Mouse (Mus musculus): Measurements from ENCODE around the gene Tnnt2. TPM values are rescaled to one million over a fixed set of nuclear protein-coding genes. Genes with fewer than 3 reads are reported as not detected.

Gene Tnnt2
- polyA plus RNA-seq, 1 experiment from 2014 or later = 0.63 TPM

GRCm38 (mm10) chr1:135889461-135890185 lies 53.5 kb downstream of the Tnnt2 start:
- H3K9me3 ChIP-seq (ENCODE audit: control insufficient read depth, low read length) = no peaks in the 10 kb centered on the region
- no peak for ATAC-seq

DNA sequence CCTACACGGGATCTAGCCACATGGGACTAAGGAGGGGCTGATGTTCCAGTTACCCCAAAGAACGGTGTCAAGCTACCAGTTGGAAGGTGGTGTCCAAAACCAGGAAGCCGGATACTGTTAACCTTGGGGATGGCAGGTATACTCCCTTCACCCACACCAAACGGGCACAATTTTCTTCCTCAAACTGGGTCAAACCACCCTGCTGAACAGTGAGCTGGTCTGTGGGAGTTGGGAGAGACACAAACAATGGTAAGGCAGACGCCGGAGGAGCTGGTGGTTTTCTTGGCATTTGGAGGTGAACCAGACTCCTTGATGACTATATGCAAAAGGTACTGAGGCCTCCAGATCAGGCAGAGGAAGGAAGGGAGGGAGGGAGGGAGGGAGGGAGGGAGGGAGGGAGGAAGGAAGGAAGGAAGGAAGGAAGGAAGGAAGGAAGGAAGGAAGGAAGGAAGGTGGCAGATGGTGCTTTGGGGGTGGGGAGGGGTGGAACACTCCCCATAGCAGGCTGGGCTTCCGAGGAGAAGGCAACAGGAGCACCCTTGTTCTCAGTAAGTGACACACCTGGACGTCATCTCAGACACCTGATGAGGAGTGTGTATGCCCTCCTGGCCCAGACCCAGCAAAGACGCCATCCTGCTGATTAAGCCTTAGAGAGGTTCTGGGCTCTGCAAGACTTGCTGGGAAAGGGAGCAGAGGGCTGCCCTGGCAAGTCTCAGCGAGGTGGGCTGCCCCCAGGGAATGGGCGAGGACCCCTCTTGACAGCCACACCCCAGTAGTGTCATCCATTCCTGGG lies 55.5 kb downstream of the Tnnt2 start:
- H3K9me3 ChIP-seq (ENCODE audit: control insufficient read depth, low read length) = no peaks in the 10 kb centered on the region
- H3K36me3 ChIP-seq (ENCODE audit: control insufficient read depth, insufficient read depth) = no peaks in the 10 kb centered on the region
- H3K4me3 ChIP-seq (replicated peaks; ENCODE audit: low read length) = no peak overlapping the region
- no peaks in the 10 kb centered on the region for H3K4me1 ChIP-seq (replicated peaks; ENCODE audit: control insufficient read depth, insufficient read depth, low read length)
- ATAC-seq = no peak
- H3K27ac ChIP-seq (ENCODE audit: low read length) = no peak overlapping the region
- no peaks in the 10 kb centered on the region for H3K27me3 ChIP-seq (replicated peaks; ENCODE audit: control insufficient read depth, insufficient read depth, low read length)
- no peak overlapping the region for H3K9ac ChIP-seq (replicated peaks; ENCODE audit: low read depth, low read length)
- H3K4me2 ChIP-seq (ENCODE audit: low read length) = no peak overlapping the region
- WGBS = 79% methylated on average over 11 of the region's 11 CpGs

More at GRCm38 (mm10) chr1:135889461-135890185, 53.5 kb downstream of the Tnnt2 start:
- Histone ChIP-seq H3K36me3 (ENCODE audit: control insufficient read depth, insufficient read depth) (no peaks in the 10 kb centered on the region), H3K4me3 (replicated peaks; ENCODE audit: low read length) (no peak overlapping the region), H3K27ac (ENCODE audit: low read length) (no peak overlapping the region), H3K4me1 (replicated peaks; ENCODE audit: control insufficient read depth, insufficient read depth, low read length) (no peaks in the 10 kb centered on the region), H3K9ac (replicated peaks; ENCODE audit: low read depth, low read length) (no peak overlapping the region), H3K27me3 (replicated peaks; ENCODE audit: control insufficient read depth, insufficient read depth, low read length) (no peaks in the 10 kb centered on the region), H3K4me2 (ENCODE audit: low read length) (no peak overlapping the region)
- 81% methylated on average over 20 of the region's 20 CpGs for WGBS

GRCm38 (mm10) chr1:135892233-135892632 lies 56.1 kb downstream of the Tnnt2 start:
- H3K27ac ChIP-seq (ENCODE audit: low read length) = no peak overlapping the region
- no peak overlapping the region for H3K4me2 ChIP-seq (ENCODE audit: low read length)
- H3K4me1 ChIP-seq (replicated peaks; ENCODE audit: control insufficient read depth, insufficient read depth, low read length) = no peaks in the 10 kb centered on the region
- WGBS = 53% methylated on average over 6 of the region's 6 CpGs
- no peaks in the 10 kb centered on the region for H3K9me3 ChIP-seq (ENCODE audit: control insufficient read depth, low read length)
- H3K9ac ChIP-seq (replicated peaks; ENCODE audit: low read depth, low read length) = no peak overlapping the region
- H3K4me3 ChIP-seq (replicated peaks; ENCODE audit: low read length) = no peak overlapping the region
- ATAC-seq = no peak
- no peaks in the 10 kb centered on the region for H3K36me3 ChIP-seq (ENCODE audit: control insufficient read depth, insufficient read depth)
- no peaks in the 10 kb centered on the region for H3K27me3 ChIP-seq (replicated peaks; ENCODE audit: control insufficient read depth, insufficient read depth, low read length)

- H3K4me1 ChIP-seq (replicated peaks; ENCODE audit: control insufficient read depth, insufficient read depth, low read length) = no peaks in the 10 kb centered on the region
- WGBS = 80% methylated on average over 6 of the region's 6 CpGs
- H3K4me3 ChIP-seq (replicated peaks; ENCODE audit: low read length) = no peak overlapping the region
- no peak overlapping the region for H3K27ac ChIP-seq (ENCODE audit: low read length)
- no peaks in the 10 kb centered on the region for H3K9me3 ChIP-seq (ENCODE audit: control insufficient read depth, low read length)
- no peak overlapping the region for H3K9ac ChIP-seq (replicated peaks; ENCODE audit: low read depth, low read length)
- no peaks in the 10 kb centered on the region for H3K27me3 ChIP-seq (replicated peaks; ENCODE audit: control insufficient read depth, insufficient read depth, low read length)
- H3K4me2 ChIP-seq (ENCODE audit: low read length) = no peak overlapping the region
- H3K36me3 ChIP-seq (ENCODE audit: control insufficient read depth, insufficient read depth) = no peaks in the 10 kb centered on the region
- no peak for ATAC-seq
Observed at GRCm38 (mm10) chr1:135892764-135893163, 56.6 kb downstream of the Tnnt2 start.

GRCm38 (mm10) chr1:135893377-135893776 lies 57.2 kb downstream of the Tnnt2 start:
- Histone ChIP-seq H3K9ac (replicated peaks; ENCODE audit: low read depth, low read length) (no peak overlapping the region), H3K4me2 (ENCODE audit: low read length) (no peak overlapping the region), H3K36me3 (ENCODE audit: control insufficient read depth, insufficient read depth) (no peaks in the 10 kb centered on the region), H3K4me3 (replicated peaks; ENCODE audit: low read length) (no peak overlapping the region), H3K27ac (ENCODE audit: low read length) (no peak overlapping the region), H3K4me1 (replicated peaks; ENCODE audit: control insufficient read depth, insufficient read depth, low read length) (no peaks in the 10 kb centered on the region), H3K27me3 (replicated peaks; ENCODE audit: control insufficient read depth, insufficient read depth, low read length) (no peaks in the 10 kb centered on the region), H3K9me3 (ENCODE audit: control insufficient read depth, low read length) (no peaks in the 10 kb centered on the region)
- 85% methylated on average over 3 of the region's 3 CpGs for whole genome bisulfite sequencing
- ATAC-seq = no peak

DNA sequence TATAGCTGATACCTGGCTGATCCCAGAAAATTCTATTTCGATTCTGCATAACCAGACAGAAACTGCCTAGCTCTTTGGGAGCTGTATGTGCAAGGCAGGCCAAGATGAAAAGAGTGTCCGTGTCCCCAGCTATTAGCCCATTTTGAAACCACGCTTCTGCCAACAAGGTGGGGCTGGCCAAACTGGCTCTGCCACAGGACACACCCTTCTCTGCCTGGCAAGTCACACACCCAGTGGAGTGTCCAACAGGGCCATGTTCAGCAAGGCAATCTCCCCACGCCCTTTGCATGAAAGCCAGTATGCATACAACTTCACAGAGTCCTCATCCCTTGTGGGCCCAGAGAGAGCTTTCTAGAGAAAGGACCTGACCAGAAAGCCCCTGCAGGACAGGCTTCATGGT lies 59.2 kb downstream of the Tnnt2 start:
- Histone ChIP-seq H3K36me3 (ENCODE audit: control insufficient read depth, insufficient read depth) (no peaks in the 10 kb centered on the region), H3K9ac (replicated peaks; ENCODE audit: low read depth, low read length) (no peak overlapping the region), H3K4me1 (replicated peaks; ENCODE audit: control insufficient read depth, insufficient read depth, low read length) (no peaks in the 10 kb centered on the region), H3K9me3 (ENCODE audit: control insufficient read depth, low read length) (no peaks in the 10 kb centered on the region), H3K27me3 (replicated peaks; ENCODE audit: control insufficient read depth, insufficient read depth, low read length) (no peaks in the 10 kb centered on the region), H3K4me3 (replicated peaks; ENCODE audit: low read length) (no peak overlapping the region), H3K27ac (ENCODE audit: low read length) (no peak overlapping the region), H3K4me2 (ENCODE audit: low read length) (no peak overlapping the region)
- no peak for ATAC-seq
- 85% methylated on average over 4 of the region's 4 CpGs for WGBS

DNA sequence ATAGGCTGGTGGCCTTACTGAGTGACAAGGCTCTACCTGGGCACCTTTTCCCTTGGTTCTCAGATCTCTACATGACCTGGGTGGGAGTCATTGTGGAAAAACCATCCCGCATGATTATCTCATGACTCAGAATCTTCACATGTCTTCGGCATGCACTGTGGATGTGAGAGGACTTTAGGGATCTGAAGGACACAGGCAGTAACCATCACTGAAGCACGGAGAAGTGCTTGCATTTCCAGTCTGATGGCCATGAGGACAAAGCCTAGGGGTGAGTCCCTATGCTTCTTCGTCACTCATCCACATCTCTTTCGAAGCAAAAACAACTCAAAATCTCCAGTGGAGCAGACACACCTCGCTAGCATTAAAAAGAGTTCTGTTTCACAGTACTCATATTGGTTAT lies 63.1 kb downstream of the Tnnt2 start:
- ATAC-seq = no peak
- Histone ChIP-seq H3K4me2 (ENCODE audit: low read length) (no peak overlapping the region), H3K4me1 (replicated peaks; ENCODE audit: control insufficient read depth, insufficient read depth, low read length) (no peaks in the 10 kb centered on the region), H3K4me3 (replicated peaks; ENCODE audit: low read length) (no peak overlapping the region), H3K9me3 (ENCODE audit: control insufficient read depth, low read length) (no peaks in the 10 kb centered on the region), H3K36me3 (ENCODE audit: control insufficient read depth, insufficient read depth) (no peaks in the 10 kb centered on the region), H3K9ac (replicated peaks; ENCODE audit: low read depth, low read length) (no peak overlapping the region), H3K27me3 (replicated peaks; ENCODE audit: control insufficient read depth, insufficient read depth, low read length) (no peaks in the 10 kb centered on the region), H3K27ac (ENCODE audit: low read length) (no peak overlapping the region)
- 91% methylated on average over 6 of the region's 6 CpGs for WGBS

DNA sequence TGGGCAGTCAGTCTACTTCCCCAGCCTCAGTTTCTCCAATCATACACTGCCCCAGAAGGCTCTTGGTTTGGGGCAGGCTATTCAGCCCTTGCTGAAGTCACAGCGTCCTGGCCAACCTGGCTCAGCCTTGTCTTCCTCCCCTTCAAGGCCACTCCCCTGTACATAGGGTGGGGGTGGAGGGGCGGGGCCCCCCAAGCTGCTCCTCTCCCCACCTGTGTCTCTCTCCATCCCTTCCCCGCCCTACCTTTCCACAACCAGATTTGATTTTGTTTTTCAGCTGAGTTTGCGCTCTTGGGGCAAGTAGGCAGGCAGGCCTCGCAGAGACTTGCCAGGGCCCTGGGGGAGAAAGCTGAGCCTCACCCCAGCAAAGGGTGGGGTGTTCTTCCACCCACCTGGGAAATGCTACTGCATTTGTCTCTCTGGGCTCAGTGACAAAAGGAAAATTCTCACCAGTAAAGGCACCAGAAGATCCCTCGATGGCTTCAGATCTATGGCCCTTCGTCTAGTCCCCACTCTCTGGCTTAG lies 63.9 kb downstream of the Tnnt2 start:
- H3K36me3 ChIP-seq (ENCODE audit: control insufficient read depth, insufficient read depth) = no peaks in the 10 kb centered on the region
- H3K9me3 ChIP-seq (ENCODE audit: control insufficient read depth, low read length) = no peaks in the 10 kb centered on the region
- WGBS = 73% methylated on average over 7 of the region's 7 CpGs
- no peaks in the 10 kb centered on the region for H3K4me1 ChIP-seq (replicated peaks; ENCODE audit: control insufficient read depth, insufficient read depth, low read length)
- no peaks in the 10 kb centered on the region for H3K27me3 ChIP-seq (replicated peaks; ENCODE audit: control insufficient read depth, insufficient read depth, low read length)
- H3K4me3 ChIP-seq (replicated peaks; ENCODE audit: low read length) = no peak overlapping the region
- H3K27ac ChIP-seq (ENCODE audit: low read length) = no peak overlapping the region
- ATAC-seq = no peak
- no peak overlapping the region for H3K9ac ChIP-seq (replicated peaks; ENCODE audit: low read depth, low read length)
- no peak overlapping the region for H3K4me2 ChIP-seq (ENCODE audit: low read length)

Data from forebrain, embryonic 16.5 days (tissue).